Mouse (Mus musculus) midbrain, postnatal 0 days (tissue): ENCODE measurements at regions not wholly inside any gene's neighbourhood (a gene's known extent, or its start where the extent isn't known, plus 50 kb on each side); places are given as distances from the start of the nearest gene placed in this dataset.

Experiments
- ATAC-seq: fragments of 200-750 bp; cut with Nextera tagmentation; 2 replicates; pipeline ENCODE4 v1.8.0; 2017; ENCODE audit warnings: moderate number of reproducible peaks, mild to moderate bottlenecking, moderate TSS enrichment, moderate library complexity; ENCODE audit not compliant: low FRiP score
- DNase-seq: peaks from one replicate; pipeline ENCODE4 v3.0.0-alpha.2; 2015; ENCODE audit warnings: low spot score
- H3K27ac ChIP-seq: fragments of 300-500 bp; sonication (generic); 2 replicates; pipeline ENCODE4 v1.5.1; 2014; ENCODE audit warnings: low read depth, mild to moderate bottlenecking, low read length, mixed read lengths
- H3K27me3 ChIP-seq: fragments of 300-500 bp; sonication (generic); 2 replicates; pipeline ENCODE4 v1.6.1; 2014; ENCODE audit warnings: low read length, control low read depth, mixed read lengths; ENCODE audit not compliant: insufficient read depth
- H3K36me3 ChIP-seq: fragments of 300-500 bp; sonication (generic); 2 replicates; pipeline ENCODE4 v1.6.1; 2014; ENCODE audit warnings: low read length, control low read depth, mixed read lengths; ENCODE audit not compliant: insufficient read depth
- H3K4me1 ChIP-seq: fragments of 300-500 bp; sonication (generic); 2 replicates; pipeline ENCODE4 v1.6.1; 2014; ENCODE audit warnings: mild to moderate bottlenecking, control low read depth, antibody characterized with exemption, low read length, mixed read lengths; ENCODE audit not compliant: insufficient read depth
- H3K4me2 ChIP-seq: fragments of 300-500 bp; sonication (generic); 2 replicates; pipeline ENCODE4 v1.6.1; 2014; ENCODE audit warnings: low read depth, mild to moderate bottlenecking, low read length, mixed read lengths; ENCODE audit not compliant: poor library complexity, severe bottlenecking
- H3K4me3 ChIP-seq: fragments of 300-500 bp; sonication (generic); 2 replicates; pipeline ENCODE4 v1.5.1; 2014; ENCODE audit warnings: low read depth, mild to moderate bottlenecking, low read length, moderate library complexity
- H3K9ac ChIP-seq: fragments of 300-500 bp; sonication (generic); replicated peaks from 2 replicates; pipeline ENCODE4 v1.6.1; 2014; ENCODE audit warnings: mild to moderate bottlenecking, low read length, moderate library complexity, mixed read lengths; ENCODE audit not compliant: poor library complexity, severe bottlenecking
- H3K9me3 ChIP-seq: fragments of 300-500 bp; sonication (generic); 2 replicates; pipeline ENCODE4 v1.6.1; 2016; ENCODE audit warnings: low read length, control low read depth
- CTCF ChIP-seq: IDR thresholded peaks from 2 replicates; pipeline ENCODE4 v1.5.1; 2016; ENCODE audit warnings: antibody characterized with exemption, mild to moderate bottlenecking
- WGBS: fragments of 180-500 bp; shearing (Covaris S2); extraction: QIAGEN DNeasy Blood & Tissue Kit; methylation state at CpG from one replicate; pipeline ENCODE4 v1.1.7; 2014; 5-methylcytosine and 5-hydroxymethylcytosine counted together

- no peak for TF ChIP-seq CTCF
- H3K9ac ChIP-seq, result no peak overlapping the region
- H3K27ac ChIP-seq, result no peak overlapping the region
- ATAC-seq (no peak), DNase-seq (no peak)
- no peaks in the 10 kb centered on the region for H3K4me1 ChIP-seq
- no peaks in the 10 kb centered on the region for H3K36me3 ChIP-seq
- no peaks in the 10 kb centered on the region for H3K27me3 ChIP-seq
- WGBS, result 89% methylated on average over 18 of the region's 18 CpGs
- H3K4me3 ChIP-seq, result no peak overlapping the region
- H3K9me3 ChIP-seq, result no peaks in the 10 kb centered on the region
- H3K4me2 ChIP-seq, result no peak overlapping the region
Observed at GRCm38 (mm10) chr17:85889746-85890532, 201.9 kb upstream of the Six2 start.

- H3K9ac ChIP-seq, result no peak overlapping the region
- ATAC-seq (no peak), DNase-seq (no peak)
- WGBS, result 91% methylated on average over 10 of the region's 10 CpGs
- no peak overlapping the region for H3K4me3 ChIP-seq
- no peak overlapping the region for H3K4me2 ChIP-seq
- no peaks in the 10 kb centered on the region for H3K36me3 ChIP-seq
- H3K27ac ChIP-seq, result no peak overlapping the region
- no peak for TF ChIP-seq CTCF
- H3K27me3 ChIP-seq, result no peaks in the 10 kb centered on the region
- H3K9me3 ChIP-seq, result no peaks in the 10 kb centered on the region
- no peaks in the 10 kb centered on the region for H3K4me1 ChIP-seq
Observed at GRCm38 (mm10) chr17:85888568-85889398, 200.7 kb upstream of the Six2 start.

GRCm38 (mm10) chr17:85886675-85887074 is 198.6 kb upstream of the Six2 start:
- DNase-seq, result no peak
- no peak for TF ChIP-seq CTCF
- 91% methylated on average over 6 of the region's 6 CpGs for WGBS
- H3K27ac ChIP-seq, result no peak overlapping the region
- H3K27me3 ChIP-seq, result peaks cover 4% of the 10 kb centered on the region; the same call in 1 of the 2 replicates
- H3K4me2 ChIP-seq, result no peak overlapping the region
- H3K9ac ChIP-seq, result no peak overlapping the region
- H3K9me3 ChIP-seq, result no peaks in the 10 kb centered on the region
- ATAC-seq, result no peak
- H3K4me3 ChIP-seq, result no peak overlapping the region
- no peaks in the 10 kb centered on the region for H3K4me1 ChIP-seq
- H3K36me3 ChIP-seq, result no peaks in the 10 kb centered on the region

- no peak overlapping the region for H3K4me2 ChIP-seq
- ATAC-seq (no peak), DNase-seq (no peak)
- no peaks in the 10 kb centered on the region for H3K36me3 ChIP-seq
- no peak overlapping the region for H3K4me3 ChIP-seq
- no peaks in the 10 kb centered on the region for H3K9me3 ChIP-seq
- H3K27ac ChIP-seq, result no peak overlapping the region
- 44% methylated on average over 4 of the region's 4 CpGs for whole genome bisulfite sequencing
- no peak for TF ChIP-seq CTCF
- H3K9ac ChIP-seq, result no peak overlapping the region
- no peaks in the 10 kb centered on the region for H3K4me1 ChIP-seq
- H3K27me3 ChIP-seq, result peaks cover 4% of the 10 kb centered on the region; the same call in 1 of the 2 replicates
Observed at GRCm38 (mm10) chr17:85886237-85886636, 198.2 kb upstream of the Six2 start.

GRCm38 (mm10) chr17:85881636-85882170 is 193.6 kb upstream of the Six2 start:
- Histone ChIP-seq H3K36me3 (no peaks in the 10 kb centered on the region), H3K27ac (no peak overlapping the region), H3K27me3 (peaks cover 4% of the 10 kb centered on the region; the same call in 1 of the 2 replicates), H3K4me2 (no peak overlapping the region), H3K4me1 (no peaks in the 10 kb centered on the region), H3K4me3 (no peak overlapping the region), H3K9me3 (no peaks in the 10 kb centered on the region), H3K9ac (no peak overlapping the region)
- ATAC-seq, result no peak
- 59% methylated on average over 8 of the region's 8 CpGs for whole genome bisulfite sequencing
- no peak for TF ChIP-seq CTCF
- DNase-seq, result no peak

- 74% methylated on average over 5 of the region's 5 CpGs for WGBS
- no peak overlapping the region for H3K9ac ChIP-seq
- peaks cover 4% of the 10 kb centered on the region; the same call in 1 of the 2 replicates for H3K27me3 ChIP-seq
- no peak overlapping the region for H3K27ac ChIP-seq
- TF ChIP-seq CTCF, result no peak
- H3K9me3 ChIP-seq, result no peaks in the 10 kb centered on the region
- H3K36me3 ChIP-seq, result no peaks in the 10 kb centered on the region
- H3K4me3 ChIP-seq, result no peak overlapping the region
- ATAC-seq, result no peak
- DNase-seq, result no peak
- no peak overlapping the region for H3K4me2 ChIP-seq
- H3K4me1 ChIP-seq, result no peaks in the 10 kb centered on the region
Observed at GRCm38 (mm10) chr17:85881046-85881445, 193.0 kb upstream of the Six2 start.
